Mouse (Mus musculus) hindbrain, embryonic 15.5 days (tissue): ENCODE data around the gene Lmf1. TPM values are rescaled to one million over a fixed set of nuclear protein-coding genes. Genes with fewer than 3 reads are reported as not detected.
A peak's percentile ranks its signal among the peaks of the same experiment; 100 is the strongest.

ENCODE experiments used
- ATAC-seq: fragments of 200-750 bp; cut with Nextera tagmentation; 2 replicates; pipeline ENCODE4 v1.8.0; 2017; ENCODE audit warnings: low read depth, moderate number of reproducible peaks, moderate TSS enrichment; ENCODE audit not compliant: low FRiP score
- H3K27ac ChIP-seq: fragments of 300-500 bp; sonication (generic); replicated peaks from 2 replicates; pipeline ENCODE4 v1.5.1; 2015; ENCODE audit warnings: mild to moderate bottlenecking, inconsistent platforms
- H3K27me3 ChIP-seq: fragments of 300-500 bp; sonication (generic); 2 replicates; pipeline ENCODE4 v1.6.1; 2015; ENCODE audit warnings: control low read depth, inconsistent platforms
- H3K36me3 ChIP-seq: fragments of 300-500 bp; sonication (generic); 2 replicates; pipeline ENCODE4 v1.6.1; 2015; ENCODE audit warnings: control low read depth, inconsistent platforms
- H3K4me1 ChIP-seq: fragments of 300-500 bp; sonication (generic); replicated peaks from 2 replicates; pipeline ENCODE4 v1.6.1; 2015; ENCODE audit warnings: control low read depth, inconsistent platforms
- H3K4me2 ChIP-seq: fragments of 300-500 bp; sonication (generic); 2 replicates; pipeline ENCODE4 v1.6.1; 2015; ENCODE audit warnings: moderate library complexity, mild to moderate bottlenecking, inconsistent platforms
- H3K4me3 ChIP-seq: fragments of 300-500 bp; sonication (generic); 2 replicates; pipeline ENCODE4 v1.5.1; 2015; ENCODE audit warnings: mild to moderate bottlenecking, inconsistent platforms
- H3K9ac ChIP-seq: fragments of 300-500 bp; sonication (generic); 2 replicates; pipeline ENCODE4 v1.6.1; 2015; ENCODE audit warnings: inconsistent platforms
- H3K9me3 ChIP-seq: fragments of 300-500 bp; sonication (generic); 2 replicates; pipeline ENCODE4 v1.6.1; 2016; ENCODE audit warnings: control low read depth, inconsistent platforms
- WGBS: fragments of 180-500 bp; shearing (Covaris S2); methylation state at CpG from one replicate; pipeline ENCODE4 v1.1.7; 2015; 5-methylcytosine and 5-hydroxymethylcytosine counted together
- polyA plus RNA-seq: library from polyadenylated mRNA; unstranded; fragments of >200 nt; fragmentation: Nextera tagmentation; extraction: Ambion mirVana; gene quantifications from 2 replicates; pipeline ENCODE4 v1.2.1, GENCODE M21; 2015

Lmf1 gene
- polyA plus RNA-seq, 1 experiment from 2014 or later: 25.1 TPM

DNA sequence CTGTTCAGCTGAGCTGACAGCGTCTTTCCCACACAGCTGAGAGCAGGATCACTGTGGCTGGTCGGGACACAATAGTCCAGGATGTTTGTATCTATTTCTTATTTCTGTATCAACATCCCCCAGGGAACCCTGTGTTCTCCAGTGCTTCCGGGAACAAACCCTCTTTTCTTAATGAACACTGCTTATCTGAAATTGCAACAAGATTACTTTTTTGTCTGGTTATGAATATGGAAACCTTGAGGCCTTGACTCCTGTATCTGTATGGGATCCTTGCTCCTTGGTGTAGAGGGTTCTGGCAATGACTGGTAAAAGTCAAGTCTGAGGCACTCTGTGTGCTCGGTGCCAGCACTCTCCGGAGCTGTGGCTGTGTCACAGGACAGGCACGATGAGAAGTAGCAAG lies 11.2 kb downstream of the Lmf1 start:
- Histone ChIP-seq H3K4me3 (no peak overlapping the region), H3K27me3 (no peaks in the 10 kb centered on the region), H3K27ac (no peak overlapping the region), H3K9ac (no peak overlapping the region), H3K4me2 (no peak overlapping the region), H3K4me1 (0 out of 2 replicates have a peak, but pooled peaks cover 4% of the 10 kb centered on the region), H3K9me3 (no peaks in the 10 kb centered on the region), H3K36me3 (peaks cover 8% of the 10 kb centered on the region; the same call in 1 of the 2 replicates)
- no peak for ATAC-seq
- WGBS: 88% methylated on average over 6 of the region's 6 CpGs

DNA sequence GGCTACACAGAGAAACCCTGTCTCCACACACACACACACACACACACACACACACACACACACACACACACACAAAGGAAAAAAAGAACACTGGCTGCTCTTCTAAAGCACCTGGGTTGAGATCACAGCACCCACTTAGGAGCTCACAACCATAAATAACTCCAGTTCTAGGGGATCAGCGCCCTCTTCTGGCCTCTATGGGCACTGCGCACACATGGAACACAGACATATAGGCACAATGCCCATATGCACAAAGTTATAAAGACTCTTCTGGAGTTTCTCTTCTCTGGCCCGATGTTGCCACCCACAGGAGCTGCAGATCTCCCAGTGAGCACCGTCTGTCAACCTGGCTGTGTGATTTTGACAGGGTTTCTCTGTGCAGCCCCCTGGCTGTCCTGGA lies 12.1 kb downstream of the Lmf1 start:
- no peaks in the 10 kb centered on the region for H3K27me3 ChIP-seq
- 87% methylated on average over 4 of the region's 4 CpGs for WGBS
- H3K9ac ChIP-seq: no peak overlapping the region
- H3K4me1 ChIP-seq: 0 out of 2 replicates have a peak, but pooled peaks cover 4% of the 10 kb centered on the region
- H3K27ac ChIP-seq: no peak overlapping the region
- H3K4me3 ChIP-seq: no peak overlapping the region
- no peak for ATAC-seq
- peaks cover 8% of the 10 kb centered on the region; the same call in 1 of the 2 replicates for H3K36me3 ChIP-seq
- H3K4me2 ChIP-seq: no peak overlapping the region
- H3K9me3 ChIP-seq: no peaks in the 10 kb centered on the region

DNA sequence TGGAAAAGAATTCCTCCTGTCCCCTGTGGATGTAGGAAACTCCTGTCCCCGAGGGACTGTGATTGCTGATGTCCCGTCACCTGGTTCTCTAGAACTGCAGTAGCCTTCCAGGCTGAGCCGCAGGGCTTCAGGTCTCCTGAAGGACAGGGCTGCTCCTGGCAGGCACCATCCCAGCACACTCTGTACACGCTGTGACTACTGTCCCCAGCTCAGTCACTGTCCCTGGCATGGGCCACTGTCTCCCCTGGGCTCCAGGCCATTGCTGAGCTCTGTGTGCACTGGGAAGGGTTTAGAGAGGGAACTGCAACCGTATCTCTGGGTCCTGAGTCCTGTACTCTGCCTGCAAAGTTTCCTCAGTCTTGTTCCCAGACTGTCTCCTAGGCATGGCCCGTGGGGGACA lies 13.5 kb downstream of the Lmf1 start:
- H3K27me3 ChIP-seq: no peaks in the 10 kb centered on the region
- no peaks in the 10 kb centered on the region for H3K9me3 ChIP-seq
- no peak overlapping the region for H3K9ac ChIP-seq
- no peak overlapping the region for H3K27ac ChIP-seq
- ATAC-seq: no peak
- peaks cover 12% of the 10 kb centered on the region; the same call in 1 of the 2 replicates for H3K36me3 ChIP-seq
- no peak overlapping the region for H3K4me2 ChIP-seq
- WGBS: 95% methylated on average over 6 of the region's 6 CpGs
- H3K4me3 ChIP-seq: no peak overlapping the region
- 0 out of 2 replicates have a peak, but pooled peaks cover 4% of the 10 kb centered on the region for H3K4me1 ChIP-seq

DNA sequence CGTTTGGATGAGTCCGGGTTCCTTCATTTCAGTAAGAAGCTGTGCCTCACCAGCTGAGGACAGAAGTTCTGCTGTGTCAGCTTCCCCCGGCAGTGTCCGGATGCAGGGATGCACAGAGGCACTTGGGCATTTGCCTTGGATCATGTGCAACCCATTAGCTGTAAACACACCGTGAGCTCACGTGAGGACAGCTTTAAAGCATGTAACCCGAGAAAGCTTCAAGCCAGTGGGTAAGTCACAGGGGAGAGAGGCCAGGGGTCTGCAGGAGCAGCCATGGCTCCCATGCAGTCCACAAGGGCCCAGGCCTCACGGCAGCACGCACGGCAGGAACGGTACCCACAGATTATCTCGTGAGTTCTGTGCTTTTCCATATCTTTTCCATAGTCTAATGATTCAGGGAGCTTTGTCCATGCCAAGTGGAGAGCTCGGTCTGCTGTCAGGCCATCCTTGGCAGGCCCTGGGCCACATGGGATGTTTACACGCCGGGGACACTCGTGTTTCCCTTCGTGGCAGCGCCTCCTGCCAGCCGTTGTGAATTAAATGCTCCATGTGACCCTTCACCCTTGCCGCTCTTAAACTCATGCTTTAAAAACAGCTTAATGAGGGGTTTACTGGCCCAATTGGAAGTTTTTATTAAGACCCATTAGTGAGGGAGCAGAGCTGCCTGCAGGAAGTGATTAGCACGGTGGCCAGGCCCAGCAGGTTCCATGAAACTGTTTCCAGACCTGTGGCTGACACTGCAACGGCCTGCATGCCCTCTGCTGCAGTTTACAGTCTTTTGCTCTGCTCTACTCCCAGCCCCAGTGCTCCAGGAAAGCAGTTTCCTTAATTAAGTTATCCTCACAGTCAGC lies 14.8 kb downstream of the Lmf1 start:
- WGBS: 72% methylated on average over 22 of the region's 22 CpGs
- peaks cover 5% of the 10 kb centered on the region; the same call in 1 of the 2 replicates for H3K36me3 ChIP-seq
- H3K4me2 ChIP-seq: no peak overlapping the region
- H3K9me3 ChIP-seq: no peaks in the 10 kb centered on the region
- no peak overlapping the region for H3K4me3 ChIP-seq
- H3K4me1 ChIP-seq: 0 out of 2 replicates have a peak, but pooled peaks cover 4% of the 10 kb centered on the region
- H3K27me3 ChIP-seq: no peaks in the 10 kb centered on the region
- ATAC-seq: no peak
- H3K9ac ChIP-seq: no peak overlapping the region
- H3K27ac ChIP-seq: no peak overlapping the region

DNA sequence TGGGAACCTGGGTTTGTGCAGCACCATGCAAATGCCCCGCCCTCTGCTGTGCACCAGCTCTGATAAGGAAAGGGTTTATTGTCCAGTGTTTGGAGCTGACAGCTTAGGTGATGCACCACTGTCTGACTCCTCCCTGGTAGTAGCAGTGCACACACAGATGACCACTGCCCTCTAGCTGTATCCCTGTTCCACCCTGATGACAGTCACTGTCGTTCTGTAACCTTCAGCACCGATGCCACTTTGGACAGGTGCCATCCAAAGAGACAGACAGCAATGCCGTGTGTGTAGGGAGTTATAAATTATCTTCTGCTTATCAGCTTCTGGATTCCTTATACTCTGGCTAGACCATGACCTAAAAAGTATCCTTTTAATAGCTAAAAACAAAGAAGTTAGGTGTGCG lies 16.6 kb downstream of the Lmf1 start:
- H3K27ac ChIP-seq: no peak overlapping the region
- no peak overlapping the region for H3K4me3 ChIP-seq
- no peaks in the 10 kb centered on the region for H3K27me3 ChIP-seq
- H3K4me1 ChIP-seq: 0 out of 2 replicates have a peak, but pooled peaks cover 4% of the 10 kb centered on the region
- 86% methylated on average over 5 of the region's 5 CpGs for WGBS
- H3K4me2 ChIP-seq: no peak overlapping the region
- no peak for ATAC-seq
- no peaks in the 10 kb centered on the region for H3K9me3 ChIP-seq
- no peak overlapping the region for H3K9ac ChIP-seq
- peaks cover 5% of the 10 kb centered on the region; the same call in 1 of the 2 replicates for H3K36me3 ChIP-seq

DNA sequence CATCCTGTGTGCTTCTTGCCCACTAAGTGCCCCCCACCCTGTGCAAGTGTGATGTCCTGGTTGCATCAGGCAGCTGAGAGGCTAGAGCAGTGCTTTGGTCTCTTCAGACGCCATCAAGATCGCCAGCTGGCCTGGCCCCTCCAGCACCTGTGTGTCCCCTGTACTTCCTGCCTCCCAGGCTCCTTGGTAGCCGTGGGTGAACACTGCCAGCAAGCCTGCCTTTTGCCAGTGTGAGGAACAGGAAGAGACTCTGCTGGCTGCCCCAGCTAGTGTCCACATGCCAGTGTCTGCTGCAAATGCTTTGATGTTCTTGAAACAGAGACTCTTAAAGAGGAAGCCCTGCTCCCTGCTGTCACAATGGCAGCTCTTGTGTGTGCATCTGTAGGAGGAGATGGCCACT lies 18.7 kb downstream of the Lmf1 start:
- H3K4me1 ChIP-seq: 0 out of 2 replicates have a peak, but pooled peaks cover 4% of the 10 kb centered on the region
- 65% methylated on average over 3 of the region's 3 CpGs for WGBS
- ATAC-seq: no peak

DNA sequence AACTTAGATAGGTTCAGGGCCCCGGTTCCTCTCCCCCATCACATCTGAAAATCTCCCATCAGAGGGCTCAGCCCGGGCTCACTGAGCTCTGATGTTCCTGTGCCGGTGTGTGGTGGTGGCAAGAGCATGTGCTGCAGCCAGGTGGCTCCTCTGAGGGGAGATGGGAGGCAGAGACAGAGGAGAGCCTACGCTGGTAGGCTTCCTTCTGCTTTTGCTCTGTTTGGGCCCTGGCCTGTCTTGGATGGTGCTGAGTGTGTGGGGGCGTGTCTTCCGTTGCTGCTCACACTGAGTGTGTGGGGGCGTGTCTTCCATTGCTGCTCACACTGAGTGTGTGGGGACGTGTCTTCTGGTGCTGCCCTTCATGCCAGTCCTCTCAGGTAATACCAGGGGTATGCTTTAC lies 23.5 kb downstream of the Lmf1 start:
- no peaks in the 10 kb centered on the region for H3K4me1 ChIP-seq
- no peaks in the 10 kb centered on the region for H3K27me3 ChIP-seq
- H3K9me3 ChIP-seq: no peaks in the 10 kb centered on the region
- H3K27ac ChIP-seq: no peak overlapping the region
- no peak overlapping the region for H3K4me2 ChIP-seq
- no peak overlapping the region for H3K4me3 ChIP-seq
- WGBS: 78% methylated on average over 8 of the region's 8 CpGs
- H3K36me3 ChIP-seq: no peaks in the 10 kb centered on the region
- ATAC-seq: no peak
- H3K9ac ChIP-seq: no peak overlapping the region

More for the DNA sequence above, 18.7 kb downstream of the Lmf1 start:
- Histone ChIP-seq H3K27ac (no peak overlapping the region), H3K4me2 (no peak overlapping the region), H3K9ac (no peak overlapping the region), H3K9me3 (no peaks in the 10 kb centered on the region), H3K27me3 (no peaks in the 10 kb centered on the region), H3K36me3 (peaks cover 5% of the 10 kb centered on the region; the same call in 1 of the 2 replicates), H3K4me3 (no peak overlapping the region)

DNA sequence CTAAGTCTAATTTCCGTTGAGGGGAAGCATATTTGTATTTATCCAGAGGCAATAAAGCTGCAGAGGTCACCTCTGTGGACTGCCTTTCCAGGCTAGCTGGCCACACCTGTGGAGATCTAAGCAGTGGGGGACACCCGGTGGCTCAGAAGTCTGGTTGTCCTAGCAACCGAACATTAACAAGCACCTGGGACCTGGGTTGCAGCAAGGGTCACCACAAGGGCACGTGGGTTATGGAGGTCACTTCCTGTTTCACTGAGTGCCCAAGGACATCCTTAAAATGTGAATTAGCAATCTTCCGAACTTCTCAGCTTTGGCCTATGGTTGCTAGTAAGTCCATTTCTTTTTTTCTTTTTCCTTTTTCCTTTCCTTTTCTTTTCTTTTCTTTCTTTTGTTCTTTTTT lies 25.3 kb downstream of the Lmf1 start:
- H3K36me3 ChIP-seq: no peaks in the 10 kb centered on the region
- no peak overlapping the region for H3K9ac ChIP-seq
- H3K27ac ChIP-seq: no peak overlapping the region
- no peak overlapping the region for H3K4me2 ChIP-seq
- no peaks in the 10 kb centered on the region for H3K27me3 ChIP-seq
- no peaks in the 10 kb centered on the region for H3K9me3 ChIP-seq
- H3K4me1 ChIP-seq: peaks cover 8% of the 10 kb centered on the region
- 55% methylated on average over 5 of the region's 5 CpGs for WGBS
- ATAC-seq: no peak
- H3K4me3 ChIP-seq: no peak overlapping the region

DNA sequence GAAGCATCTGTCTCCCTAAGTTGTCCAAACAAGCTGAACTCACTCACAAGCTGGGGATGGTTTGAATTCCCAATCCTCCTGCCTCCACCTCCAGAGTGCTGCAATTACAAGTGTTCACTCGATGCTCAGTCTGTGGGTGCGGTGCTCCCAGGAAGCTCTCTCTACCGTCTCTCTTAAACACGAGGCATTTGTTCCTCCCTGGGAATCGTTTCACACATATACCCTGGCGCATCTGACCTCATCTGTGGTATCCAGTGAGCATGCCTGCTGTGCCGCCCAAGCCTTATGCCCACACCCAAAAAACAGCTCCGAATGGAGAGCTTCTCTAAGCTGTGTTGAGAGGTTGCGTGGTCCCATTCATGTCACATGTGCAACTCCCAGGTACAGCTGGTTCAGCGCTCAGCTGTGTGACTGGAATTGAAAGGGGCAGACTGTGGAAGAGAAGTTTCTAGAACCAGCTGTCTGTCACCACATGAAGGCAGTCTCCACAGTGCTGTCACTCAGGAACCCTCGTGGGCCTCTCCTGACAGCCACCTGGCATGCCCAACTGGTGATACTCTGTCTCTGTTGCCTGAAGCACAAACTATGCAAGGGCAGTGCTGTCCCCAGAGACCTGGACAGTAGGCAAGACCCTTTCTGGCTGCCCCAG lies 29.4 kb downstream of the Lmf1 start:
- peaks cover 21% of the 10 kb centered on the region for H3K4me1 ChIP-seq
- H3K9ac ChIP-seq: no peak overlapping the region
- no peaks in the 10 kb centered on the region for H3K9me3 ChIP-seq
- 75% methylated on average over 11 of the region's 11 CpGs for WGBS
- H3K4me2 ChIP-seq: no peak overlapping the region
- no peaks in the 10 kb centered on the region for H3K36me3 ChIP-seq
- H3K27ac ChIP-seq: no peak overlapping the region
- 0 out of 2 replicates have a peak, but pooled peaks have one; percentile 13 for ATAC-seq
- H3K4me3 ChIP-seq: no peak overlapping the region
- no peaks in the 10 kb centered on the region for H3K27me3 ChIP-seq

DNA sequence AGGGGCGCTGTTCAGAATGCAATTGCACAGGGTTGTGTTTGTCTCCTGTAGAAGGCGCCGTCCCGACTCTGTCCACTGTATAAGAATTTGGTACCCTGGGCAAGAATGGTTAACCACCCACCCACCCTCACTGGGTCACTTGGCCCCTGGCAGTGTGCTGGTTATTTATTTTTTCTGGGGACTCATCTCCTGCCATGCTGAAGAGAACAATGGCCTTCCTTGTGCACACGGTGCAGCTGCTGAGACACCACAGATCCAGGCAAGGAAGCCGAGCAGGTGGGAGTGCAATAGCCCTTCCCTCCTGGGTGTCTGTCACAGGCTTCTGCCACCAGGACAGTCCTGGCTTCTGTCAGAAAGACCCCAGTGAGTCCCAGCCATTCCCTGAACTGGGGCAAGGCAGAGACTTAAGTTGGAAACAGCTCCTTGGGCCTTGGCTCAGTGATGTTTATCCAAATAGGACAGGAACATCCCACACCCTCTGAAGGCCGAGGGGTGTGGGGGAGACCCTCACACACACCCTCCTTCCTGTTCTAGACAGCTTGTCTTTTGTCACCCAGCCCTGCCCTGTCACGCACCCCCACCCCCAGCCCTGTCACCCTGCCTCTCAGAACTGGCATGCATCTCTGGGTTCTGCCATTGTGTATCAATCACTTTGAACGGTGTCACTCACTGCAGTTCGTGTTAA lies 30.1 kb downstream of the Lmf1 start:
- no peak overlapping the region for H3K4me3 ChIP-seq
- no peak overlapping the region for H3K4me2 ChIP-seq
- no peak overlapping the region for H3K9ac ChIP-seq
- H3K36me3 ChIP-seq: no peaks in the 10 kb centered on the region
- ATAC-seq: 0 out of 2 replicates have a peak, but pooled peaks have one; percentile 43
- no peaks in the 10 kb centered on the region for H3K9me3 ChIP-seq
- no peaks in the 10 kb centered on the region for H3K27me3 ChIP-seq
- 41% methylated on average over 10 of the region's 10 CpGs for WGBS
- H3K27ac ChIP-seq: no peak overlapping the region; the same call in 1 of the 2 replicates
- peaks cover 21% of the 10 kb centered on the region for H3K4me1 ChIP-seq

DNA sequence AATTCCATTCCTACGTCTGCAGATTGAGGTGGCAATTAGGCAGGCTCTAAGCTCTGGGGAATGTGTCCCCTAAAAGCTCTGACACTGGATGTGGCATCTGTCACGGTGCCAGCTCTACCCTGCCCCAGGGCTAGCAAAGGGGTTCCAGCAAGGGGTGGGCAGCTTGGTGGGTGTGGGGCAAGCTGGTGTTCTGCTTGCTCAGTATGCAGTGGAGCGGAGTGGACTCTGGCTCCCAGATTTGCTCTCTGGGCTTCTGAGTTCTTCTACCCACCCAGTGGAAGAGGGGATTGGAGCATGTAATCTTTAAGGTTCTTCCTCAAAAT lies 30.6 kb downstream of the Lmf1 start:
- Histone ChIP-seq H3K36me3 (no peaks in the 10 kb centered on the region), H3K4me2 (no peak overlapping the region), H3K9ac (no peak overlapping the region), H3K4me1 (peaks cover 21% of the 10 kb centered on the region), H3K27ac (no peak overlapping the region; the same call in 1 of the 2 replicates), H3K9me3 (no peaks in the 10 kb centered on the region), H3K27me3 (no peaks in the 10 kb centered on the region), H3K4me3 (no peak overlapping the region)
- 32% methylated on average over 3 of the region's 3 CpGs for WGBS
- ATAC-seq: 0 out of 2 replicates have a peak, but pooled peaks have one; percentile 3

DNA sequence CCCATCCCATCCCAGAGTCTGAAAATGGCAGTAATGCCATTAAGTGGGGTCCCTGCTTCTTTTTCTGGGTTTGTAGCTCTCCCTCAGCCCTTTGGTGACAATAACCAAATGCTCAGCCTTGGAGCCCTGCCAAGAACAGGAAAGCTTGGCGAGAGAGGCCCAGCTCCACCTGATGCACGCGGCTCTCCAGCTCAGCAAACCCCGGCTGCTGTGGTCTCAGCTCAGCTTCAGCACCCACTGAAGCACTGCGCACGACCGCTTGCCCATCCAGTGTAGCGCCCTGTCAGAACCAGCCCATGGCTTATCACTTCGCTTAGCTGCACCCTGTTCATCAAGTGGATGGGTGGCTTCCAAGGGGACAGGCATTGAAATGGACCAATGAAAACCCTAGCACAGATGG lies 31.3 kb downstream of the Lmf1 start:
- Histone ChIP-seq H3K9me3 (no peaks in the 10 kb centered on the region), H3K27me3 (no peaks in the 10 kb centered on the region), H3K4me2 (no peak overlapping the region), H3K9ac (no peak overlapping the region), H3K36me3 (no peaks in the 10 kb centered on the region), H3K4me1 (peaks cover 21% of the 10 kb centered on the region), H3K4me3 (no peak overlapping the region), H3K27ac (peak overlapping the region; percentile 51)
- 0 out of 2 replicates have a peak, but pooled peaks have one; percentile 24 for ATAC-seq
- 42% methylated on average over 9 of the region's 9 CpGs for WGBS
